Mouse (Mus musculus): Measurements from ENCODE around the gene Dyrk4. TPM values are rescaled to one million over a fixed set of nuclear protein-coding genes. Genes with fewer than 3 reads are reported as not detected.
A peak's percentile ranks its signal among the peaks of the same experiment; 100 is the strongest.

The Dyrk4 gene
- total and polyA plus RNA-seq, 3 experiments = 0.08 TPM; not detected in 2

DNA sequence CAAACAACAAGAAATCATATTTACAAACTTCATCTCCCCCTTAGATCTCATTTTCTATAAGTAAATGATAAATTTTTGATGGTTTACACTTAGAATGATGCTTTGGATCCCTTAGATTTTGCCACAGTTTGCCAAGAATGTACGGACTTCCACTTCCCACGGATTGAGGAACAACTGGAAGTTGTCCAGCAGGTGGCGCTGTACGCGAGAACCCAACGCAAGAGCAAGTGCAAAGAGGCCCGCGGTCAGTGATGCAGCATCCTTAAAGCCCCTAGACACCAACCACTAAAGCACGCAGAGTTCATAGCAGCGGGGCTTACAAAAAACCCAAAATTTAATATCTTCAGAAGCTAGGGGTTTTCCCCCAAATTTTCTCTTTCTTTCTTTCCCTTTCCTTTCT is 34.1 kb upstream of the Dyrk4 start (continued):
- TF ChIP-seq USF2 (IDR thresholded peaks at IDR 0.05; ENCODE audit: borderline replicate concordance in 1 of 2, insufficient read depth in 1 of 2, low read depth in 1 of 2, low read length in 2 of 2) = no peak

DNA sequence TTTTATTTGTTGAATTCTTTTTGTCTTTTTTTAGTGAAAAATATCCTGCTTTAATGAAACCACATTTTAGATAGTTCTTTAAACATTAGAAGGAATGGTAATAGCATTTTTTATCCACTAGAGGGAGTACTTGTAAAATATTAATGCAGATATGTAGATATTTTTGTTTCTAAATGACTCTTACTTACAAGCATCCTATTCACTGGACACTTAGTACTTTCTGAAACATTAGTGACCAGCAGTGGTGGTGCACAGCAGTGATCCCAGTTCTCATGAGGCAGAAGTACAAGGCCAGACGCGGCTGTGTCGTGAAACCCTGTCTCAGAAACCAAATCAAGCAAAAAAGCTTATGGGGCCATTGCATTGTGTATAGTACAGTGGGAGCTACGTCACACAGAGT is 26.7 kb upstream of the Dyrk4 start:
- Histone ChIP-seq H3K36me3 (ENCODE audit: control insufficient read depth in 1 of 2, insufficient read depth in 2 of 2, low read length in 2 of 2) (peaks cover 0 to 1% of the 10 kb centered on the region in 2 experiments; a peak in 1 of 4 replicates), H3K9ac (ENCODE audit: control insufficient read depth, low read depth, low read length, poor library complexity, severe bottlenecking) (no peak overlapping the region), H3K4me3 (ENCODE audit: control insufficient read depth in 1 of 2, insufficient read depth in 1 of 2, low read depth in 2 of 2, low read length in 2 of 2) (no peak overlapping the region), H3K9me3 (replicated peaks; ENCODE audit: insufficient read depth, low read length) (no peaks in the 10 kb centered on the region), H3K27ac (ENCODE audit: control insufficient read depth, low read depth, low read length) (no peak overlapping the region), H3K79me2 (ENCODE audit: control insufficient read depth, insufficient read depth, low read length, poor library complexity) (no peaks in the 10 kb centered on the region), H3K27me3 (ENCODE audit: control insufficient read depth in 1 of 2, insufficient read depth in 2 of 2, low read length in 2 of 2) (no peaks in the 10 kb centered on the region), H3K4me1 (ENCODE audit: control insufficient read depth in 1 of 2, insufficient read depth in 2 of 2, low read length in 2 of 2) (no peaks in the 10 kb centered on the region)
- TF ChIP-seq ZC3H11A (IDR thresholded peaks at IDR 0.05; ENCODE audit: low read depth, low read length) (0 out of 2 replicates have a peak, but pooled peaks have one; percentile 6), NELFE (IDR thresholded peaks at IDR 0.05; ENCODE audit: low read depth, low read length) (no peak), SIN3A (IDR thresholded peaks at IDR 0.05; ENCODE audit: low read length) (no peak), ELF1 (IDR thresholded peaks at IDR 0.05; ENCODE audit: low read depth, low read length) (no peak), EP300 (IDR thresholded peaks at IDR 0.05; ENCODE audit: low read depth in 1 of 2, low read length in 2 of 2) (no peak), MYC (IDR thresholded peaks at IDR 0.05; ENCODE audit: low read depth, low read length) (no peak), ETS1 (IDR thresholded peaks at IDR 0.05; ENCODE audit: low read depth, low read length) (no peak), RAD21 (IDR thresholded peaks at IDR 0.05; ENCODE audit: low read depth, low read length) (peak; percentile 53), NRF1 (IDR thresholded peaks at IDR 0.05; ENCODE audit: insufficient read depth, low read depth, low read length, poor library complexity, severe bottlenecking) (no peak), KAT2A (conservative IDR thresholded peaks at IDR 0.05; ENCODE audit: low read depth, low read length) (no peak), POLR2AphosphoS5 (IDR thresholded peaks at IDR 0.05; ENCODE audit: borderline replicate concordance, low read depth, low read length) (no peak), CHD1 (IDR thresholded peaks at IDR 0.05; ENCODE audit: low read depth, low read length) (no peak), MEF2A (IDR thresholded peaks at IDR 0.05; ENCODE audit: extremely low read depth, insufficient replicate concordance, low read depth, low read length, poor library complexity, severe bottlenecking) (no peak), MYB (IDR thresholded peaks at IDR 0.05; ENCODE audit: low read depth, low read length) (no peak), ZNF384 (IDR thresholded peaks at IDR 0.05; ENCODE audit: low read depth, low read length) (no peak), SMC3 (IDR thresholded peaks at IDR 0.05; ENCODE audit: low read depth, low read length) (peak; percentile 49), USF2 (IDR thresholded peaks at IDR 0.05; ENCODE audit: borderline replicate concordance in 1 of 2, insufficient read depth in 1 of 2, low read depth in 1 of 2, low read length in 2 of 2) (no peak), CTCF (IDR thresholded peaks at IDR 0.05 in 2 of 3, conservative IDR thresholded peaks at IDR 0.05 in 1 of 3; ENCODE audit: control insufficient read depth in 1 of 3, insufficient read depth in 1 of 3, low read depth in 2 of 3, low read length in 3 of 3, poor library complexity in 1 of 3, severe bottlenecking in 1 of 3) (peak in 2 of 3 experiments; percentile 45 to 61; a peak in 3 of 6 replicates), POLR2AphosphoS2 (IDR thresholded peaks at IDR 0.05; ENCODE audit: low read length) (no peak), ZKSCAN1 (IDR thresholded peaks at IDR 0.05; ENCODE audit: low read depth, low read length) (no peak)
- DNase-seq (ENCODE audit: low read depth, low spot score) = peak; percentile 52
